Mouse (Mus musculus): ENCODE measurements around the gene Cd160. TPM values are rescaled to one million over a fixed set of nuclear protein-coding genes. Genes with fewer than 3 reads are reported as not detected.

Cd160 gene
- not detected for polyA plus RNA-seq (2015; fragmentation: Illumina TruSeq; extraction: RNeasy Lipid Tissue Mini Kit (QIAGEN cat#74804); ENCODE audit: low read depth, low replicate concordance)

DNA sequence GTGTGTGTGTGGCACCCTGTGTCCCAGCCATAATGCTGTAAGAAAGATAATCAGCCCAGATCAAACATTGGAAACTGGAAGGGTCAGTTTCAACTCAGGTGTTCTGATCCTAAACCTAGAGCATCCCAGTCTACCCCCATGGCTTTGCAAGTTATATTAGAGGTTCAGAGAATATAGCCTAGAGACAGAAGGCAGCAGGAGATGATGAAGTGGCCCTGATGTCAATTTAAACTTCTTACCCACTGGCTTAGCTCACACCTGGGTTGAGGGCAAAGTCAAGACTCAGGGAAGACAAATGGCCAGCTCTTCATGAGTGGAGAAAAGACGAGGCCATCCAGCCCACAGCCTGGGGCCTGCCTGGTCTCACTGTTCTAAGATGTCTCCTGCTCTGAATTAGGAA is at the start of gene Cd160, which contains the start of gene Pdzk1:
Cd160 (minus strand) TSS at position 368 of the 400 bp plus-strand sequence.
Pdzk1 (plus strand) TSS at position 301 of the 400 bp plus-strand sequence.

Other genes with a start within 250 kb of the Cd160 start
- gene Polr3gl, start 235.2 kb downstream of the Cd160 start, polyA plus RNA-seq (2015; fragmentation: Illumina TruSeq; extraction: RNeasy Lipid Tissue Mini Kit (QIAGEN cat#74804); ENCODE audit: low read depth, low replicate concordance) = 39.7 TPM
- gene Ankrd34a, start 232.7 kb downstream of the Cd160 start, polyA plus RNA-seq (2015; fragmentation: Illumina TruSeq; extraction: RNeasy Lipid Tissue Mini Kit (QIAGEN cat#74804); ENCODE audit: low read depth, low replicate concordance) = 43.7 TPM
- gene Lix1l, start 228.2 kb downstream of the Cd160 start, polyA plus RNA-seq (2015; fragmentation: Illumina TruSeq; extraction: RNeasy Lipid Tissue Mini Kit (QIAGEN cat#74804); ENCODE audit: low read depth, low replicate concordance) = 15.8 TPM
- 41.9 TPM for gene Rbm8a, start 199.4 kb downstream of the Cd160 start, polyA plus RNA-seq (2015; fragmentation: Illumina TruSeq; extraction: RNeasy Lipid Tissue Mini Kit (QIAGEN cat#74804); ENCODE audit: low read depth, low replicate concordance)
- gene Pex11b, start 194.0 kb downstream of the Cd160 start, polyA plus RNA-seq (2015; fragmentation: Illumina TruSeq; extraction: RNeasy Lipid Tissue Mini Kit (QIAGEN cat#74804); ENCODE audit: low read depth, low replicate concordance) = 73.8 TPM
- 0.12 TPM for gene Gm42957, start 193.9 kb downstream of the Cd160 start, polyA plus RNA-seq (2015; fragmentation: Illumina TruSeq; extraction: RNeasy Lipid Tissue Mini Kit (QIAGEN cat#74804); ENCODE audit: low read depth, low replicate concordance)
- 2.6 TPM for gene Itga10, start 183.8 kb downstream of the Cd160 start, polyA plus RNA-seq (2015; fragmentation: Illumina TruSeq; extraction: RNeasy Lipid Tissue Mini Kit (QIAGEN cat#74804); ENCODE audit: low read depth, low replicate concordance)
- gene Ankrd35, start 159.2 kb downstream of the Cd160 start, polyA plus RNA-seq (2015; fragmentation: Illumina TruSeq; extraction: RNeasy Lipid Tissue Mini Kit (QIAGEN cat#74804); ENCODE audit: low read depth, low replicate concordance) = 6.8 TPM
- gene Pias3, start 133.0 kb downstream of the Cd160 start, polyA plus RNA-seq (2015; fragmentation: Illumina TruSeq; extraction: RNeasy Lipid Tissue Mini Kit (QIAGEN cat#74804); ENCODE audit: low read depth, low replicate concordance) = 23.9 TPM
- 13.2 TPM for gene Nudt17, start 120.8 kb downstream of the Cd160 start, polyA plus RNA-seq (2015; fragmentation: Illumina TruSeq; extraction: RNeasy Lipid Tissue Mini Kit (QIAGEN cat#74804); ENCODE audit: low read depth, low replicate concordance)
- 28.5 TPM for gene Polr3c, start 101.7 kb downstream of the Cd160 start, polyA plus RNA-seq (2015; fragmentation: Illumina TruSeq; extraction: RNeasy Lipid Tissue Mini Kit (QIAGEN cat#74804); ENCODE audit: low read depth, low replicate concordance)
- gene Rnf115, start 101.7 kb downstream of the Cd160 start, polyA plus RNA-seq (2015; fragmentation: Illumina TruSeq; extraction: RNeasy Lipid Tissue Mini Kit (QIAGEN cat#74804); ENCODE audit: low read depth, low replicate concordance) = 60.1 TPM
- not detected for gene Pdzk1, start 67 bp downstream of the Cd160 start, polyA plus RNA-seq (2015; fragmentation: Illumina TruSeq; extraction: RNeasy Lipid Tissue Mini Kit (QIAGEN cat#74804); ENCODE audit: low read depth, low replicate concordance)
- 0.27 TPM for gene Gja5, start 75.3 kb upstream of the Cd160 start, polyA plus RNA-seq (2015; fragmentation: Illumina TruSeq; extraction: RNeasy Lipid Tissue Mini Kit (QIAGEN cat#74804); ENCODE audit: low read depth, low replicate concordance)
- 29.8 TPM for gene Gpr89, start 76.0 kb upstream of the Cd160 start, polyA plus RNA-seq (2015; fragmentation: Illumina TruSeq; extraction: RNeasy Lipid Tissue Mini Kit (QIAGEN cat#74804); ENCODE audit: low read depth, low replicate concordance)
- gene Gja8, start 96.7 kb upstream of the Cd160 start, polyA plus RNA-seq (2015; fragmentation: Illumina TruSeq; extraction: RNeasy Lipid Tissue Mini Kit (QIAGEN cat#74804); ENCODE audit: low read depth, low replicate concordance) = not detected